Mouse (Mus musculus): ENCODE data around the gene Fbxo47.

The Fbxo47 gene

GRCm38 (mm10) chr11:97830501-97830900 is 53.5 kb downstream of the Fbxo47 start:
- DNase-seq (ENCODE audit: low spot score in 2 of 2): no peak

GRCm38 (mm10) chr11:97829913-97830476 is 54.0 kb downstream of the Fbxo47 start:
- DNase-seq (ENCODE audit: low spot score in 2 of 2): no peak

- DNase-seq (ENCODE audit: low spot score in 2 of 2): no peak
These were observed 54.6 kb downstream of the Fbxo47 start for GRCm38 (mm10) chr11:97829365-97829764.

- no peak for DNase-seq (ENCODE audit: low spot score in 2 of 2)
These were observed 56.3 kb downstream of the Fbxo47 start for GRCm38 (mm10) chr11:97827654-97828053.

GRCm38 (mm10) chr11:97826414-97826813 is 57.5 kb downstream of the Fbxo47 start:
- no peak for DNase-seq (ENCODE audit: low spot score in 2 of 2)

- DNase-seq (ENCODE audit: low spot score in 2 of 2): no peak
These were observed 58.0 kb downstream of the Fbxo47 start for GRCm38 (mm10) chr11:97825971-97826370.

GRCm38 (mm10) chr11:97825295-97825694 is 58.7 kb downstream of the Fbxo47 start:
- DNase-seq (ENCODE audit: low spot score in 2 of 2): no peak

GRCm38 (mm10) chr11:97824895-97825294 is 59.1 kb downstream of the Fbxo47 start:
- DNase-seq (ENCODE audit: low spot score in 2 of 2): no peak

GRCm38 (mm10) chr11:97824168-97824567 is 59.8 kb downstream of the Fbxo47 start:
- no peak for DNase-seq (ENCODE audit: low spot score in 2 of 2)

GRCm38 (mm10) chr11:97822840-97823603 is 60.9 kb downstream of the Fbxo47 start:
- no peak for DNase-seq (ENCODE audit: low spot score in 2 of 2)

GRCm38 (mm10) chr11:97821401-97822064 is 62.4 kb downstream of the Fbxo47 start:
- no peak for DNase-seq (ENCODE audit: low spot score in 2 of 2)

- no peak for DNase-seq (ENCODE audit: low spot score in 2 of 2)
These were observed 63.1 kb downstream of the Fbxo47 start for GRCm38 (mm10) chr11:97820840-97821239.

GRCm38 (mm10) chr11:97819923-97820322 is 64.0 kb downstream of the Fbxo47 start:
- DNase-seq (ENCODE audit: low spot score in 2 of 2): no peak

GRCm38 (mm10) chr11:97819102-97819501 is 64.9 kb downstream of the Fbxo47 start:
- no peak for DNase-seq (ENCODE audit: low spot score in 2 of 2)

GRCm38 (mm10) chr11:97818571-97818970 is 65.4 kb downstream of the Fbxo47 start:
- peak in 1 of 2 experiments; percentile 60 for DNase-seq (ENCODE audit: low spot score in 2 of 2)

GRCm38 (mm10) chr11:97818003-97818402 is 66.0 kb downstream of the Fbxo47 start:
- DNase-seq (ENCODE audit: low spot score in 2 of 2): no peak

- DNase-seq (ENCODE audit: low spot score in 2 of 2): no peak
These were observed 66.6 kb downstream of the Fbxo47 start for GRCm38 (mm10) chr11:97817379-97817778.

GRCm38 (mm10) chr11:97816916-97817315 is 67.0 kb downstream of the Fbxo47 start:
- no peak for DNase-seq (ENCODE audit: low spot score in 2 of 2)

GRCm38 (mm10) chr11:97816176-97816575 is 67.8 kb downstream of the Fbxo47 start:
- no peak for DNase-seq (ENCODE audit: low spot score in 2 of 2)

GRCm38 (mm10) chr11:97815736-97816135 is 68.2 kb downstream of the Fbxo47 start:
- DNase-seq (ENCODE audit: low spot score in 2 of 2): no peak

- DNase-seq (ENCODE audit: low spot score in 2 of 2): no peak
These were observed 70.0 kb downstream of the Fbxo47 start for GRCm38 (mm10) chr11:97813746-97814515.

- DNase-seq (ENCODE audit: low spot score in 2 of 2): no peak
These were observed 70.9 kb downstream of the Fbxo47 start for GRCm38 (mm10) chr11:97813085-97813484.
